Mouse (Mus musculus): ENCODE results near the gene Capzb.

Capzb gene

GRCm38 (mm10) chr4:139209130-139209840 is 16.6 kb downstream of the Capzb start:
- no peak for DNase-seq

DNA sequence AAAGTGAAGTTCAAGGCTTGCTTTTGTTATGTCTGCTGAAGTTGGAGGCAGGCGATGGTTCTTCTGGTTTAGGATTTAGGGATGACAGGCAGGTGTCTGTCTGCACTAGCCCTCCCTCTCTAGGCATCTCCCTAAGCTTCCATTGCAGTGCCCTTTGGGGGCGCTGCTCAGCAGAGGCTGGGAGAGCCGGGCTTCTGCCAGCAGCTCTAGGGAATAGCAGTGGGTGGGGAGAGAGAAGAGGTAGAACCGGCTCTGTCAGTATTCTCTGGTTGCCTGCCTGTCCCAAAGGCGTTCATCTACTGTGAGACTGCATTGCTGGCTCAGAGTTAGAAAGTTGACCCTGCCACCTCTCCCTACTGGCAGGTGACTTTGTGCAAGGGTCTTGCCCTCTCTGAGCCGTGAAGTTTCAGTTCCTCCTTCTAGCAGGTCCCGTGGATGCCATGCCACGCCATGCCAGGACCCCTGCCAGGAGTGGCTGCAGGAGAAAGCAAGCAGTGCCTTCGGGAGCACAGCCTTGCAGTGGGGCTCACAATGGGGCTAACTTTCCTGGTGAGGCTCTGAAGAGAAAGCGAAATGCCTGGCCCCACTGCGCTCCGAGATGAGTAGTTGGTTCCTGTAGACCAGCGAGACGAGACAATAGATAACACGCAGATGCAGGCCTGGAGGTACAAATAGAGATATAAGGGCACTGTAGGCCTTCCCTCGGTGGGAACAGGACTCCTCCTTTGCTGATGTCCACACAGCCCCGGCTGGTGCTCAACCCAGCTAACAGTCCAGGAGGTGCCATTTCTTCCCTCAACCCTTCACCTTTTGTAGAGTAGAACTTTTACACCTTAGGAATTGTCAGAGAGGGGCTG is 19.5 kb downstream of the Capzb start:
- DNase-seq, result peak in 1 of 2 experiments; percentile 54

- no peak for DNase-seq
Measured at GRCm38 (mm10) chr4:139213086-139213485, 20.4 kb downstream of the Capzb start.

- peak; percentile 67 to 75 for DNase-seq
Measured at GRCm38 (mm10) chr4:139213935-139214371, 21.3 kb downstream of the Capzb start.

DNA sequence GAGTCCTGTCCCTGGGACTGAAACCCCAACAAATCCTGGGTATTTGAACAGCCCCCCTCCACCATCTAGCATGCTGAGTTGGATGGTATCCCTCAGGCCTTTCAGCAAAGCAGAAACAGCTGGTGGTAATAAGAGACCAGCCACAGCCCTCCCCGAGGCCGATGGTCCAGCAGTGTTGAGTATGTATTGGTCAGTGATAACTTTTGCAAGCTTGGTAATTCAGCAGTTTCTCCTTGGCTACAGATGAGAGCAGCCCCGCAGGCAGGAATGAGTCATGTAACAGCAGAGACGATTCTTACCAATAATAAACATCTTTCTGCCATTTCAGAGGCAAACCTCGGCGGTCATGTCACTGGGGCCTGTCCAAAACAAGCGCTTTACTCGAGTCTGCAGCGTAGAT is 23.9 kb downstream of the Capzb start:
- no peak for DNase-seq

GRCm38 (mm10) chr4:139218539-139218938 is 25.8 kb downstream of the Capzb start:
- no peak for DNase-seq

DNA sequence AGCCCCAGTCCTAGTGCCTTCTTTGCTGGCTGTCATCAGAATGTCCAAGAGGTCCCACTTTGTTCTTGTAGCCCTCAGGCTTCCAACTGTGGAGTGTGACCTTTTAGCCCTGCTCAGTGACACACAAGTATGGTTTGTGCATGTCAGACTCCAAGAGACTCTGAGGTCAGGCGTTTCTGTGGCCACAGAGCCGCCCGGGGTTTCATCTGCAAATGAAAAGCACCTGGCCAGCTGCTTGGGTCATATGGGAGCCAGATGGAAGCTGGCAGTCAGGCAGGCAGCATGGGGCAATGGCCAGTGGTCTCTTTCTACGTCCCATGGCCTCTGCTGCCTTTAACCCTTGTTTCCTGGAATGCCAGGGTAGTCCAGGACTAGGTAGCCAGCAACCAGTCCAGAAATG is 27.0 kb downstream of the Capzb start:
- DNase-seq, result no peak

DNA sequence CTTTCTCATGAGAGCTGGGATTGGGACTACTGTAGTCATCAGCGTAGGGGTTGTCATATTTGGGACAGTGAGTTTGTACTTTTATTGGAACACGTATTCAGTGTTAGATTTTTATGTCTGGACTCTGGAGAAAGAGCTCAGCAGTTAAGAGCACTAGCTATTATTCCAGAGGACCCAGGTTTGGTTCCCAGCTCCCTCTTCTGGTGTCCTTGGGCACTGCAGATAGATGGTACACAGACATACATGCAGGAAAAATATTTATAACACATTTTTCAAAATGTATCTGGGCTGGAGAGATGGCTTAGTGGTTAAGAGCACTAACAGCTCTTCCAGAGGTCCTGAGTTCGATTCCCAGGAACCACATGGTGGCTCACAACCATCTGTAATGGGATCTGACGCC is 28.3 kb downstream of the Capzb start:
- DNase-seq, result peak in 1 of 2 experiments; percentile 61

DNA sequence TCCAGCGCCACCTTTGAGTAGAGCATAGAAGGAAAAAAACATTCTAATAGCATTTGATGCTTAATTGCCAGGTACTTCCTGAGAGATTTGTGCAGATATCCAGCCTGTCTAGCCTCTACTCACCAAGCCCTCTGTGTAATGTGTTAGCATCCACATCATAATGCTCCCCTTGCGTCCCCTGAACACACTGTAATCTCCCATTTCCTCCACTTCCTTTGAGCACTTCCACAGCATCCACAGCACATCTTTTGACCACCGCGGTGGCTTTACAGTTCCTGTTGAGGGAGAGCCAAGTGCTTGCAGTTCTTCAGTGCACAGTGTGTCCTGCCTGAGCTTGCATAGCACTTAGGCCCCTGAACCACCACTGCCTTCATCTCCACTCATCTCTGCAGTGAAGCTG is 29.1 kb downstream of the Capzb start:
- DNase-seq, result no peak

- DNase-seq, result no peak
Measured at GRCm38 (mm10) chr4:139225115-139225514, 32.4 kb downstream of the Capzb start.

DNA sequence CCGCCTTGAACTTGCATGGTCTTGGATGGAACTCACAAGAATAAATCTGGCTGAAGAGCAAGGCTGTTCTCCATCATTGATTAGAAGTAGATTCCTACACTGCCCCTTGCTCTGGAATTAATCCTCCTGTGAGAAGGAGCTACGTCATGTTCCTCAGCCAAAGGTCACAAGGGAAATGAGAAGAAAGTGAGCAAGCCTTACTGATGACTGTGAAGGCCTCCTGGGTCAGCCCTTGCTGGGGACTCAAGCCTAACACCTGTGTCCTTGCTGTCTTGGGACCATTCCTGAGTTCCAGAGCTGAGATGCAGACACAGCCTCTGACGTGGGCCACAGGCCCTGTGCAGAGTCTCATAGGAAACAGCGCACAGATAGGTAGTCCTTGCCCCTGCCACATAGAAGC is 33.2 kb downstream of the Capzb start:
- DNase-seq, result no peak

GRCm38 (mm10) chr4:139226504-139227216 is 34.0 kb downstream of the Capzb start:
- DNase-seq, result no peak

DNA sequence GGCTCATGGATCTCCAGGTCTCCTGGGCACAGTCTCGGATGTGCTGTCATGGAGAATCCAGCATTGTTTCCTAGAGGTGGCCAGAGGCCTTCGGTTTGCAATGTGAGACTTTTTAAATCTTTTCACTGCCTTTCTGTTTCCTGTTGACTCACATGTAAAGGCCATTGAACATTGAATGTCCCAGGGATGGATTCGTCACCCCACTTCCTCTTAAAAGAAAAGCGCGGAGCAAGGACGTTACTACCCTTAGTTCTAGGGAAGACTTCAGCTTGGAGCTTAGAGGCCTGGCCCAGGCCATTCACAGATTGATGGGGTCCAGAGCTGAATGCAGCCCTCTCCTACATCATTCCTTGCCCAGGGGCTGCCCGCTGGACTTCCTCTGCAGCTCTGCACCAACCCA is 35.2 kb downstream of the Capzb start:
- no peak for DNase-seq

GRCm38 (mm10) chr4:139229271-139229670 is 36.6 kb downstream of the Capzb start:
- no peak for DNase-seq

- peak in 1 of 2 experiments; percentile 48 for DNase-seq
Measured at GRCm38 (mm10) chr4:139230376-139231120, 37.8 kb downstream of the Capzb start.

- no peak for DNase-seq
Measured at GRCm38 (mm10) chr4:139231163-139231562, 38.5 kb downstream of the Capzb start.

- peak; percentile 58 to 62 for DNase-seq
Measured at GRCm38 (mm10) chr4:139232479-139233145, 39.9 kb downstream of the Capzb start.

DNA sequence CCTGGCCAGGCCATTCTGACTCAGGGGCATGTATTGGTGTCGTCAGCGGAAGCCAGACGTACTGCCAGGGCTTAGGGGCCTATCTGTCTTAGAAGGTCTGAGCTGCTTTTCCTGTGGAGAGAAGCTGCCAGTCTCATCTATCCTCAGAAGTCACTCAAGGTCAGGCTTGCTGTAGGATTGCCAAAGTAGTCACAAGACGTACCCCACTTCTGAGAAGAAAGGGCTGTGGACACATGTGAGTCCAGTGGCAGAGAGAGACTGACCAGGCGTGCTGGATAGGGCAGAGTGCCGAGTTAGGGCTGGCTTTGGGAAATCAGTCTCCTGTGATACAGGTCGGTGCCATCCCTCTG is 40.4 kb downstream of the Capzb start:
- peak; percentile 61 to 66 for DNase-seq

GRCm38 (mm10) chr4:139233755-139234254 is 41.1 kb downstream of the Capzb start:
- no peak for DNase-seq

DNA sequence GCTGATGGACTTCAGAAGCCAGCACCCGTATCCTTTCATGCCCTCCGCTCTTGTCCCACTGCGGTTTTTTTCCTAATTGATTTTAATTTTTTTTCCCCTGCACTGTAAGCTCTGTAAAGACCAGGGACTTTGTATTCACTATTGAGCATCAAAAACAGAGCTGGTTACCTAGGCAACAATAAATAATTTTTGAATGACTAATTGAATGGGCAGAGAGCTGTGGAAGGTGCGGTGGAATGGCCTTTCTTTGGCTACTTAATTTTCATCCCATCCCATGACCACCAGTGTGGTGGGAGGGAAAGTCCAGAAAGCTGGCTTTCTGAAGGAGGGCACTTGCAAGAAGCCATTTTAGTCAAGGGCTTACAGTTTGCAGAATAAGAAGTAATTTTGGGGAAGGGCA is 41.6 kb downstream of the Capzb start:
- DNase-seq, result no peak

DNA sequence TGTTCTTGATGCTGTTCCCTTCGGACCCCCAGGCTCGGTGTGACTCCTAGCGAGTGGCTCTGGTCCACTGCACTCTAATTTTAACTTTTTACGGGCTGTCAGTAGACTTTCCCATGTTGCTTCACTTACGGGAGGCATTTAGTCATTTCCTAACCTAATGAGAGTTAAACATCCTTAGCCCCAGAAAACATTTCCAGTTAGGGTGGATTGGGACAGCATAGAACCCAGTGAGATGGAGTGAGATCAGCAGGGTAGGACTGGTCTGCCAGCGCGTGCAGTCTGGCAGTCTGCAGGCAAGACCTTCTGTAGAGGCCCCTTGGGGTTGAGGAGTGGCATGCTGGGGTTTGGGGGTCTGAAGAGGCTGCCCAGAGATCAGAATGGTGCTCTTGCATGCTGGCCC is 42.9 kb downstream of the Capzb start:
- no peak for DNase-seq

DNA sequence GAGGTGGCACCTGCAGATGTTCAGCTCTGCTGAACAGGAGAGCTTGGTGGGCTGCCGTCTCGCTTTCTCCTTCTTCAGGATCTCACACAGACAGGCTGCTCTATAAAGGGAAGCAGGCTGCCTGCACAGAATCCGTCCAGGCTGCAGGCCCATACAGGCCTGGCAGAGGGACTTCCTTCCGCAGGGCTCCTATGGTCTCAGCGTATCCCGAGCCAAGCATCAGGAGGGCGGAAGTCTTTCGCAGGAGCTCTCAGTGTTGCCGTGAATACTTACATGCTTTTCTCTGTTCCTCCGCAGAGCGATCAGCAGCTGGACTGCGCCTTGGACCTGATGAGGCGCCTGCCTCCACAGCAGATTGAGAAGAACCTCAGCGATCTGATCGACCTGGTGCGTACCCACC is 45.9 kb downstream of the Capzb start:
- no peak for DNase-seq
